Mouse (Mus musculus) neural tube, embryonic 15.5 days (tissue): Measurements from ENCODE around the gene Spa17. TPM values are rescaled to one million over a fixed set of nuclear protein-coding genes. Genes with fewer than 3 reads are reported as not detected.

ENCODE experiments used
- ATAC-seq: fragments of 200-750 bp; cut with Nextera tagmentation; 2 replicates; pipeline ENCODE4 v1.8.0; 2017; ENCODE audit warnings: mild to moderate bottlenecking, moderate TSS enrichment, moderate library complexity; ENCODE audit not compliant: low FRiP score
- H3K27ac ChIP-seq: fragments of 300-500 bp; sonication (generic); replicated peaks from 2 replicates; pipeline ENCODE4 v1.5.1; 2015; ENCODE audit warnings: mild to moderate bottlenecking, inconsistent platforms
- H3K27me3 ChIP-seq: fragments of 300-500 bp; sonication (generic); replicated peaks from 2 replicates; pipeline ENCODE4 v1.6.1; 2015; ENCODE audit warnings: inconsistent platforms
- H3K36me3 ChIP-seq: fragments of 300-500 bp; sonication (generic); 2 replicates; pipeline ENCODE4 v1.6.1; 2015; ENCODE audit warnings: inconsistent platforms
- H3K4me1 ChIP-seq: fragments of 300-500 bp; sonication (generic); 2 replicates; pipeline ENCODE4 v1.6.1; 2015; ENCODE audit warnings: inconsistent platforms
- H3K4me2 ChIP-seq: fragments of 300-500 bp; sonication (generic); 2 replicates; pipeline ENCODE4 v1.6.1; 2015; ENCODE audit warnings: inconsistent platforms, mild to moderate bottlenecking, moderate library complexity
- H3K4me3 ChIP-seq: fragments of 300-500 bp; sonication (generic); replicated peaks from 2 replicates; pipeline ENCODE4 v1.5.1; 2015; ENCODE audit warnings: mild to moderate bottlenecking, inconsistent platforms
- H3K9ac ChIP-seq: fragments of 300-500 bp; sonication (generic); replicated peaks from 2 replicates; pipeline ENCODE4 v1.6.1; 2015; ENCODE audit warnings: mild to moderate bottlenecking, inconsistent platforms
- H3K9me3 ChIP-seq: fragments of 300-500 bp; sonication (generic); replicated peaks from 2 replicates; pipeline ENCODE4 v1.6.1; 2016; ENCODE audit warnings: inconsistent platforms
- WGBS: fragments of 180-500 bp; shearing (Covaris S2); methylation state at CpG from one replicate; pipeline ENCODE4 v1.1.7; 2015; ENCODE audit warnings: mixed read lengths; 5-methylcytosine and 5-hydroxymethylcytosine counted together
- polyA plus RNA-seq: library from polyadenylated mRNA; unstranded; fragments of >200 nt; fragmentation: Nextera tagmentation; extraction: Ambion mirVana; gene quantifications from 2 replicates; pipeline ENCODE4 v1.2.1, GENCODE M21; 2015

The Spa17 gene
- polyA plus RNA-seq, 1 experiment from 2014 or later = 11.0 TPM

- H3K4me2 ChIP-seq = no peak overlapping the region
- H3K27ac ChIP-seq = no peak overlapping the region
- no peak overlapping the region for H3K9ac ChIP-seq
- 20% methylated on average over 7 of the region's 7 CpGs for WGBS
- no peaks in the 10 kb centered on the region for H3K9me3 ChIP-seq
- no peak overlapping the region for H3K4me3 ChIP-seq
- no peaks in the 10 kb centered on the region for H3K4me1 ChIP-seq
- no peak for ATAC-seq
- H3K36me3 ChIP-seq = no peaks in the 10 kb centered on the region
- H3K27me3 ChIP-seq = no peaks in the 10 kb centered on the region
Measured at GRCm38 (mm10) chr9:37636335-37636734, 22.8 kb upstream of the Spa17 start.

DNA sequence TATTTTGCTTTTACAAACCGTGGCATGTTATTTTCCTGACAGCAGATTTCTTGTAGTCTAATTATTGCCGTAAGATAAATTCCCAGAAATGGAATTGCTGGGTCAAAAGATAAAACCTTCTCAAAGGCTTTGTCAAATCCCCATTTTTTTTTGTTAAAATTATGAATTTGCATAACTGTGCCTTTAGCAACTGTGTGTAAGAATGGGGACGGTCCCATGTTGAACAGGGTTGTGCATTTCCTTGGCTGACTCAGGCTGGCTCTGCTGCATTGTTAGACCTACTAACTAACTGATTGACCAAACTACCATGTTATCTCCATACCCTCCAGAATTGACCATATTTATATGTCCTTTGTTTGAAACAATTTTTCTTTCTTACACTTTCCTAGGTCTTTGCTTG, 20.7 kb upstream of the Spa17 start:
- no peak overlapping the region for H3K27ac ChIP-seq
- 90% methylated on average over 3 of the region's 3 CpGs for WGBS
- no peak overlapping the region for H3K4me3 ChIP-seq
- H3K27me3 ChIP-seq = no peaks in the 10 kb centered on the region
- H3K9ac ChIP-seq = no peak overlapping the region
- no peaks in the 10 kb centered on the region for H3K36me3 ChIP-seq
- no peak overlapping the region for H3K4me2 ChIP-seq
- no peaks in the 10 kb centered on the region for H3K4me1 ChIP-seq
- ATAC-seq = no peak
- H3K9me3 ChIP-seq = no peaks in the 10 kb centered on the region

DNA sequence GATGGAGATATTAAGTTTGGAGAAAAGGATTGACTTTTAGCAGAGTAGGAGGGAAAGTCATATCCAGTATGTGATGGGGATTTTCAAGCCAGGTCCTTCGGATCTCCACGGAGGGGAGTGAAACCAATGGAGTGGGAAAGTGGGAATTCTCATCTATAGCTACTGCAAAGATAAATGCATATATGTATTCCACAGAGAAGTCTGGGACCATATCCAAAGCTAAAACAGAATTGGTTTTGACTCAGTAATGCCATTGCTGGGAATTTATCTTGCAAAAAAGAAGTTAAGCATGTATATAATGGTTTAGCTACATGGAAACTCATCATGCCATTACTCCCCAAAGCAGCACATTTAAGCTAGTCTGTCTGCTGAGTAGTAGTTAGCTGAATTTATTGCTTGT, 18.8 kb upstream of the Spa17 start:
- no peak overlapping the region for H3K9ac ChIP-seq
- 48% methylated on average over 2 of the region's 2 CpGs for WGBS
- ATAC-seq = no peak
- H3K27ac ChIP-seq = no peak overlapping the region
- H3K4me3 ChIP-seq = no peak overlapping the region
- no peaks in the 10 kb centered on the region for H3K27me3 ChIP-seq
- no peaks in the 10 kb centered on the region for H3K4me1 ChIP-seq
- H3K9me3 ChIP-seq = no peaks in the 10 kb centered on the region
- H3K36me3 ChIP-seq = no peaks in the 10 kb centered on the region
- no peak overlapping the region for H3K4me2 ChIP-seq

GRCm38 (mm10) chr9:37629941-37630340, 16.4 kb upstream of the Spa17 start:
- Histone ChIP-seq H3K36me3 (no peaks in the 10 kb centered on the region), H3K4me3 (no peak overlapping the region), H3K4me1 (peaks cover 20% of the 10 kb centered on the region), H3K27ac (no peak overlapping the region), H3K9ac (no peak overlapping the region), H3K4me2 (no peak overlapping the region), H3K27me3 (no peaks in the 10 kb centered on the region), H3K9me3 (no peaks in the 10 kb centered on the region)
- 90% methylated on average over 2 of the region's 2 CpGs for WGBS
- ATAC-seq = no peak

DNA sequence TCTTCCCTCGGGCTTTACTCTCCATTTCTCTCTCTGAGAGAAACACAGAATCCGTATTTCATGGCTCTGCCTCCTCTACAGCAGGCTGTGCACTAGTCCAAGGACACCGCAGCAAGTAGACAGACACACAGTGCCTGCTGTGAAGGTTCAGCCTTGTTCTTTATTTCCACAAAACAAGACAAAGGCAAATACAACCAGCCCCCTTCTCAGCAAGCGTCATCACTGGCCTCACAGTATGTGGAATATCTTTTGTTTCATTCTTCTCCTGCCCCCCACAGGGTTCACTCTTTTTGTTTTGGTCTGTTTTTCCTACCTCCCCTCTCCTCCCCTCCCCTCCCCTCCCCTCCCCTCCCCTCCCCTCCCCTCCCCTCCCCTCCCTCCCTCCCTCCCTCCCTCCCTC, 15.1 kb upstream of the Spa17 start:
- Histone ChIP-seq H3K4me2 (no peak overlapping the region), H3K27ac (no peak overlapping the region), H3K4me1 (peaks cover 22% of the 10 kb centered on the region), H3K36me3 (no peaks in the 10 kb centered on the region), H3K4me3 (no peak overlapping the region), H3K9ac (no peak overlapping the region), H3K9me3 (no peaks in the 10 kb centered on the region), H3K27me3 (no peaks in the 10 kb centered on the region)
- ATAC-seq = no peak
- 40% methylated on average over 4 of the region's 4 CpGs for WGBS

DNA sequence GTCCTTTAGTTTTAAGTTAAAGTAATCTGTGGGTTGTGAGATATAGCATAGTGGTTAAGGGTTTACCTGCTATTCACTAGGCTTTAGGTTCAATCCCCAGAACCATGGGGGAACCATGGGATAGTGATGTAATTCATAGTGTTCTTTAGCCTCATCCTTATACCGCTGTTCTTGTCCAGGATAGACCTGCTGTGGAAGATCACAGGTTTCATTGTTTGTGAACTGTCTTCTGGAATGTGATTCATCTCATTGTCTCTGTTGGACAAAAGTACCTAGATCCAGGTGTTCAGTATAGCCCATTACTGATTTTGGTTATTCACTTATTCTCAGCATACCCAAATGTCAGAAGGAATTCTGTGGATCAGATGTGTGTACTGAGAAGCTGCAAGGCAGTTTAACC, 13.7 kb upstream of the Spa17 start:
- Histone ChIP-seq H3K9ac (no peak overlapping the region), H3K9me3 (no peaks in the 10 kb centered on the region), H3K4me3 (no peak overlapping the region), H3K36me3 (no peaks in the 10 kb centered on the region), H3K27ac (no peak overlapping the region), H3K4me1 (peaks cover 22% of the 10 kb centered on the region), H3K4me2 (no peak overlapping the region), H3K27me3 (no peaks in the 10 kb centered on the region)
- no peak for ATAC-seq
- WGBS = 100% methylated on average over 1 of the region's 1 CpGs

- H3K4me3 ChIP-seq = no peak overlapping the region
- WGBS = 4% methylated on average over 3 of the region's 3 CpGs
- no peaks in the 10 kb centered on the region for H3K9me3 ChIP-seq
- H3K4me2 ChIP-seq = peak overlapping the region; percentile 43
- peaks cover 22% of the 10 kb centered on the region for H3K4me1 ChIP-seq
- H3K27me3 ChIP-seq = no peaks in the 10 kb centered on the region
- no peaks in the 10 kb centered on the region for H3K36me3 ChIP-seq
- peak overlapping the region; percentile 76 for H3K27ac ChIP-seq
- H3K9ac ChIP-seq = 0 out of 2 replicates have a peak overlapping the region, but pooled peaks have one; percentile 1
- peak; percentile 58 for ATAC-seq
Measured at GRCm38 (mm10) chr9:37626103-37626567, 12.6 kb upstream of the Spa17 start.

- Histone ChIP-seq H3K4me1 (peaks cover 22% of the 10 kb centered on the region), H3K9ac (0 out of 2 replicates have a peak overlapping the region, but pooled peaks have one; percentile 1), H3K4me2 (peak overlapping the region; percentile 43), H3K36me3 (no peaks in the 10 kb centered on the region), H3K27me3 (no peaks in the 10 kb centered on the region), H3K27ac (peak overlapping the region; percentile 76), H3K9me3 (no peaks in the 10 kb centered on the region), H3K4me3 (0 out of 2 replicates have a peak overlapping the region, but pooled peaks have one; percentile 9)
- 13% methylated on average over 7 of the region's 7 CpGs for WGBS
- peak; percentile 92 for ATAC-seq
Measured at GRCm38 (mm10) chr9:37625641-37626040, 12.1 kb upstream of the Spa17 start.

DNA sequence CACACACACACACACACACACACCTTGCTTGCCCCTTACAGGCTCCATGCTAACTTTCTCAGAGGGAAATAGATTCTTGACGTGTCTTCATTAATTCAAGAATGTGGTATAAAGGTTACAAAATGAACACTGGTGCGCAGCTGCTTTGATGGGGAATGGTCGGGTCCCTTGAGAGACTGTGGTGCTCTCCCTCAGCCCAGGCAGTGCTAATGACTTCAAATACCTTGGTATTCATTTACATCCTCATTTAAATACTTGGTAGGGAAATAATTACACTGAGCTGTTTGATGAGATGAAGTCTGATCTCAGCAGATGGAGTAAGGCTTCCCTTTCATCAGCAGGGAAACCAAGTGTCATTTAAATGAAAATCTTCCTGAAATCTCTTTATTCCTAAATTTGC, 11.6 kb upstream of the Spa17 start:
- Histone ChIP-seq H3K4me3 (no peak overlapping the region), H3K27ac (peak overlapping the region; percentile 76), H3K9me3 (no peaks in the 10 kb centered on the region), H3K36me3 (no peaks in the 10 kb centered on the region), H3K4me2 (peak overlapping the region; percentile 43), H3K27me3 (no peaks in the 10 kb centered on the region), H3K4me1 (peaks cover 22% of the 10 kb centered on the region), H3K9ac (no peak overlapping the region)
- 24% methylated on average over 3 of the region's 3 CpGs for WGBS
- peak; percentile 75 for ATAC-seq

GRCm38 (mm10) chr9:37624502-37624901, 11.0 kb upstream of the Spa17 start:
- no peak overlapping the region for H3K4me2 ChIP-seq

DNA sequence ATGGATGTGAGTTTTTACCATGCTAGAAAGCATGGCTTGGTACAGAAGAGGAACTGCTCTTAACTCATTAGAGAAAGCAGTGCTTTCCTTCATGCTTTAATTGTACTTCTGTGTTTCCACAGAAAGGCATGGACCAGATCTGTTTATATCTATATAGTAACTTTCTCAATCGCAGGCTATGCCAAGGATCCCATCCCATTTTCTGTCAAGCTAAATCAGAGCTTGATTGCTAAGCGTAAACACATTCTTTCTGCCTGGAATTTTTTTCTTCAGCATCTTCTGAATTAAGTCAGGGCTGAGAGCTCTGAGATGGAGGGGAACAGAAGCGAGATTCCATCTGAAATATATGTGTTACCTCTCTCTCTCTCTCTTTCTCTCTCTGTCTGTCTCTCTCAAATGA, 10.5 kb upstream of the Spa17 start:
- H3K36me3 ChIP-seq = no peaks in the 10 kb centered on the region
- no peaks in the 10 kb centered on the region for H3K27me3 ChIP-seq
- no peak overlapping the region for H3K27ac ChIP-seq
- H3K9ac ChIP-seq = no peak overlapping the region
- 83% methylated on average over 3 of the region's 3 CpGs for WGBS
- H3K9me3 ChIP-seq = no peaks in the 10 kb centered on the region
- H3K4me1 ChIP-seq = peaks cover 22% of the 10 kb centered on the region
- no peak for ATAC-seq
- H3K4me2 ChIP-seq = no peak overlapping the region
- no peak overlapping the region for H3K4me3 ChIP-seq

More at GRCm38 (mm10) chr9:37624502-37624901, 11.0 kb upstream of the Spa17 start:
- 65% methylated on average over 1 of the region's 1 CpGs for WGBS
- Histone ChIP-seq H3K36me3 (no peaks in the 10 kb centered on the region), H3K4me1 (peaks cover 22% of the 10 kb centered on the region), H3K9ac (no peak overlapping the region), H3K27me3 (no peaks in the 10 kb centered on the region), H3K9me3 (no peaks in the 10 kb centered on the region), H3K4me3 (no peak overlapping the region), H3K27ac (no peak overlapping the region)
- ATAC-seq = no peak

GRCm38 (mm10) chr9:37621290-37621689, 7.8 kb upstream of the Spa17 start:
- Histone ChIP-seq H3K27ac (no peak overlapping the region), H3K9me3 (no peaks in the 10 kb centered on the region), H3K36me3 (no peaks in the 10 kb centered on the region), H3K4me1 (peaks cover 16% of the 10 kb centered on the region), H3K4me3 (no peak overlapping the region), H3K4me2 (no peak overlapping the region), H3K27me3 (no peaks in the 10 kb centered on the region), H3K9ac (no peak overlapping the region)
- WGBS = 77% methylated on average over 6 of the region's 6 CpGs
- no peak for ATAC-seq

GRCm38 (mm10) chr9:37616770-37617169, 3.2 kb upstream of the Spa17 start:
- Histone ChIP-seq H3K27ac (no peak overlapping the region), H3K4me1 (peaks cover 16% of the 10 kb centered on the region), H3K4me2 (no peak overlapping the region), H3K4me3 (no peak overlapping the region), H3K27me3 (no peaks in the 10 kb centered on the region), H3K9me3 (no peaks in the 10 kb centered on the region), H3K9ac (no peak overlapping the region), H3K36me3 (no peaks in the 10 kb centered on the region)
- WGBS = 62% methylated on average over 2 of the region's 2 CpGs
- no peak for ATAC-seq
